Mouse (Mus musculus): ENCODE measurements at regions not wholly inside any gene's neighbourhood (a gene's known extent, or its start where the extent isn't known, plus 50 kb on each side); places are given as distances from the start of the nearest gene placed in this dataset.

DNA sequence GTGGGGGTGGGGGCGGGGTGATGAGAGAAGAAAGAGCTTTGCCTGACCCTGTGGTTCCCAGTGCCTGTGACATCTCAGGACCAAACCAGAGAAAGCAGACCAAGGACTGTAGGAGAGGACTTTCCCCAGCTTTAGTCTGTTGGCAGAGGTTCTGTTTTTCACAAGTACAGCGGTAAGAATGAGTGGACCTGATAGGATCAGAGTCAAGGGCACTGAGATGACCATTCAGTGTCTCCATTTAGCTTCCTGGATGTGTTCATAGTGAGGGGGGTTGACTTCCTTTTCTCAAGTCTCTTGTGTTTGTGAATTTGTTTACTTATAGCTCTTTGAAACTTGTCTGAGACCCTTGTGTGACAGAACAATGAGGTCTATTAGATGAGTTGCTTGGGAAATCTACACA, 167.9 kb downstream of the Klf7 start:
- Histone ChIP-seq H3K4me1 (ENCODE audit: control insufficient read depth, insufficient read depth, low read length) (no peaks in the 10 kb centered on the region), H3K27ac (ENCODE audit: control insufficient read depth, insufficient read depth, low read depth, low read length, poor library complexity) (no peak overlapping the region), H3K4me3 (replicated peaks; ENCODE audit: control insufficient read depth, low read depth, low read length) (no peak overlapping the region)
- 62% methylated on average over 2 of the region's 2 CpGs for WGBS
- TF ChIP-seq POLR2A (IDR thresholded peaks at IDR 0.05; ENCODE audit: borderline replicate concordance, control insufficient read depth, low read depth, low read length), result no peak
- TF ChIP-seq CTCF (IDR thresholded peaks at IDR 0.05; ENCODE audit: control insufficient read depth, insufficient read depth, low read length), result no peak

DNA sequence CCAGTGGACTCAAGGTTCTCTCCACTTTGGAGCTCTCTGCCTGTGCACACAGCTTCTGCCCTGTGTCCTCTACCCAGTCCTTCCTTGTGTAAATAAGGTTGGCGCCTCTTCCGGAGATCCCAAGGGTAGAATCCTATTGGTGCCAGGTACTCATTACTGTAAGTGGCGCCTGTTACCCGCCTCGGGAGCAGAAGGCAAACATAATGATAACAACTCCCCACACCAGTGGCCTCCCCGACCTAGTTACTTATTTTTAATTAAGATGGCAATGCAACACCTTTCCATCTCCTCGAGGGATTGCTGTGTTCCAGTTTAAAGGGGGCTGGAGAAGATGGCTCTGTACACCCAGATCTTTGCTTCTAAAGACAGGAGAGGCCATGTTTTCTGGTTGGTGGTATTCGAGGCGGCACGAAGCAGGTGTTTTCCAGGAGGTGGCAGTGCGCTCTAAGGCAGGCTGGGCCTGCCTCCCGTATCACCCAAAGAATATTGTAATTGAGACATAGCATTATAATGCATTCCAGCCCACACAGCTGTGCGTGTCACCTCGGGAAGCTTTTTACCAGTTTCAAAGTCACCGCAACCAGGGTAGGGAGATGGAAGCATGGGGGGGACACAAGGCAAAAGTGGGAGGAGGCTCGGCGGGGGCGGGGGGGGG, 168.7 kb downstream of the Klf7 start:
- Histone ChIP-seq H3K27ac (ENCODE audit: control insufficient read depth, insufficient read depth, low read depth, low read length, poor library complexity) (no peak overlapping the region), H3K4me3 (replicated peaks; ENCODE audit: control insufficient read depth, low read depth, low read length) (no peak overlapping the region), H3K4me1 (ENCODE audit: control insufficient read depth, insufficient read depth, low read length) (no peaks in the 10 kb centered on the region)
- 43% methylated on average over 18 of the region's 18 CpGs for WGBS
- TF ChIP-seq POLR2A (IDR thresholded peaks at IDR 0.05; ENCODE audit: borderline replicate concordance, control insufficient read depth, low read depth, low read length), result no peak
- TF ChIP-seq CTCF (IDR thresholded peaks at IDR 0.05; ENCODE audit: control insufficient read depth, insufficient read depth, low read length), result peak; percentile 76

GRCm38 (mm10) chr1:63951663-63952062, 170.4 kb downstream of the Klf7 start:
- H3K4me3 ChIP-seq (replicated peaks; ENCODE audit: control insufficient read depth, low read depth, low read length), result no peak overlapping the region
- 55% methylated on average over 7 of the region's 7 CpGs for WGBS
- H3K27ac ChIP-seq (ENCODE audit: control insufficient read depth, insufficient read depth, low read depth, low read length, poor library complexity), result no peak overlapping the region
- no peaks in the 10 kb centered on the region for H3K4me1 ChIP-seq (ENCODE audit: control insufficient read depth, insufficient read depth, low read length)
- no peak for TF ChIP-seq CTCF (IDR thresholded peaks at IDR 0.05; ENCODE audit: control insufficient read depth, insufficient read depth, low read length)
- TF ChIP-seq POLR2A (IDR thresholded peaks at IDR 0.05; ENCODE audit: borderline replicate concordance, control insufficient read depth, low read depth, low read length), result no peak

- TF ChIP-seq CTCF (IDR thresholded peaks at IDR 0.05; ENCODE audit: control insufficient read depth, insufficient read depth, low read length) (no peak), POLR2A (IDR thresholded peaks at IDR 0.05; ENCODE audit: borderline replicate concordance, control insufficient read depth, low read depth, low read length) (no peak)
- Histone ChIP-seq H3K27ac (ENCODE audit: control insufficient read depth, insufficient read depth, low read depth, low read length, poor library complexity) (no peak overlapping the region), H3K4me3 (replicated peaks; ENCODE audit: control insufficient read depth, low read depth, low read length) (no peak overlapping the region), H3K4me1 (ENCODE audit: control insufficient read depth, insufficient read depth, low read length) (no peaks in the 10 kb centered on the region)
- 71% methylated on average over 1 of the region's 1 CpGs for WGBS
Measured at GRCm38 (mm10) chr1:63947278-63947677, 174.8 kb downstream of the Klf7 start.

DNA sequence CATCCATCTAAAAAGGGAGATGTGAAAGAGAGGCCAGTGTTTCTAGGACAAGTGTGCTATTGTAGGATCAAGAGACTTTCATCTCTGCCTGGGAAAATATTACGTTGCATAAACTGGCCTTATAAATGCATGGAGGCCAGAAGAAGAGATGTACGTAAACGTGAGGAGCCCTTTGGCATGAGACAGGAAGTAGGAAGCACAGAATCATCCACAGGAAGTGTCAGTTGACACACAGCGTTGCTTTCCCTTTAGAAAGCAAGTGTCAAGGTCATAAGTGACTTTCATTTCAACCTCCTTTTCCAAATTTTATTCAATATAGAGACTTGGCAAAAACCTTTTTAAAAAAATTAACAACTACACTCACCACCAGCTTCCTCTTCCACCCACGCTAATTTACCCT, 175.2 kb downstream of the Klf7 start:
- H3K27ac ChIP-seq (ENCODE audit: control insufficient read depth, insufficient read depth, low read depth, low read length, poor library complexity), result no peak overlapping the region
- TF ChIP-seq CTCF (IDR thresholded peaks at IDR 0.05; ENCODE audit: control insufficient read depth, insufficient read depth, low read length) (no peak), POLR2A (IDR thresholded peaks at IDR 0.05; ENCODE audit: borderline replicate concordance, control insufficient read depth, low read depth, low read length) (no peak)
- WGBS, result 23% methylated on average over 5 of the region's 5 CpGs
- H3K4me1 ChIP-seq (ENCODE audit: control insufficient read depth, insufficient read depth, low read length), result no peaks in the 10 kb centered on the region
- H3K4me3 ChIP-seq (replicated peaks; ENCODE audit: control insufficient read depth, low read depth, low read length), result no peak overlapping the region

DNA sequence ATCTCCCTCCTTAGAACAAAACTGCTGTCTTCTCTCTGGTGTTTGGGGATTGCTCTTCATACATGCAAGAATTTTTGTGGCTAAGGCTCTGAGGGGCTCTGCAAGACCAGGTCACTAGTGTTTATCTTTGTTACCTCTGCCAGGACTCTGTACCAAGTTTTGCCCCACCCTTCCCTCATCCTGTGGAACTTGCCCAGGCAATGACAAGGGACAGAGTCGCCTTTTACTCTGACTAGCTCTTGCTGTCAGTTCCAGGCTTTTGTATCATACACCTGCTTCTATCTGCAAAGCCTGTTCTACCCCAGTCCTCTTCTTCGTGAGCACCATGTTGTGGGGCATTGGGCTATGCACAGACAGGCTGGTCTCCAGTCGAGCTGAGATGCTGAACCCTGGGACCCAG, 175.7 kb upstream of the 4933402D24Rik start:
- no peaks in the 10 kb centered on the region for H3K4me1 ChIP-seq (ENCODE audit: control insufficient read depth, insufficient read depth, low read length)
- TF ChIP-seq CTCF (IDR thresholded peaks at IDR 0.05; ENCODE audit: control insufficient read depth, insufficient read depth, low read length), result no peak
- no peak for TF ChIP-seq POLR2A (IDR thresholded peaks at IDR 0.05; ENCODE audit: borderline replicate concordance, control insufficient read depth, low read depth, low read length)
- no peak overlapping the region for H3K27ac ChIP-seq (ENCODE audit: control insufficient read depth, insufficient read depth, low read depth, low read length, poor library complexity)
- 80% methylated on average over 3 of the region's 3 CpGs for WGBS
- no peak overlapping the region for H3K4me3 ChIP-seq (replicated peaks; ENCODE audit: control insufficient read depth, low read depth, low read length)

DNA sequence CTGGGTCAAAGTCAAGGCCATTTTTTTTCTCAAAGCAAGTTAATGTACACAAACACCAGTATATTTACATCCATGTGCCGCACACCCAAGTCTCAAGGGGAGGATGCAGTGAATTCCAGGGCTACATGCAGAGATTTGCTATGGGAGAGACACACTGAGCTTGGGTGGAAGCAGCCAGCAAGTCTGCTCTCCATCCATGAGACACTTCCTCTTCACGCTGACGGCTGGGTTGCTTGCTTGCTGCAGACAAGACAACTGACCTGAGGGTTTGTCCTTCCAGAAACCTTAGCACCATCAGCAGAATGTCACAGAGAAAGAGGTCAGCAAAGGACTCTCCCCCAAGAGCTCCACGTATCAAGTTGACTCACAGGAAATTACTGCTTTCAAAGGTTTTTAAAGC, 169.3 kb upstream of the 4933402D24Rik start:
- TF ChIP-seq POLR2A (IDR thresholded peaks at IDR 0.05; ENCODE audit: borderline replicate concordance, control insufficient read depth, low read depth, low read length) (no peak), CTCF (IDR thresholded peaks at IDR 0.05; ENCODE audit: control insufficient read depth, insufficient read depth, low read length) (no peak)
- H3K4me3 ChIP-seq (replicated peaks; ENCODE audit: control insufficient read depth, low read depth, low read length), result no peak overlapping the region
- no peaks in the 10 kb centered on the region for H3K4me1 ChIP-seq (ENCODE audit: control insufficient read depth, insufficient read depth, low read length)
- H3K27ac ChIP-seq (ENCODE audit: control insufficient read depth, insufficient read depth, low read depth, low read length, poor library complexity), result no peak overlapping the region
- 52% methylated on average over 4 of the region's 4 CpGs for WGBS

- Histone ChIP-seq H3K4me3 (replicated peaks; ENCODE audit: control insufficient read depth, low read depth, low read length) (no peak overlapping the region), H3K27ac (ENCODE audit: control insufficient read depth, insufficient read depth, low read depth, low read length, poor library complexity) (no peak overlapping the region), H3K4me1 (ENCODE audit: control insufficient read depth, insufficient read depth, low read length) (no peaks in the 10 kb centered on the region)
- WGBS, result 70% methylated on average over 3 of the region's 3 CpGs
- TF ChIP-seq CTCF (IDR thresholded peaks at IDR 0.05; ENCODE audit: control insufficient read depth, insufficient read depth, low read length) (no peak), POLR2A (IDR thresholded peaks at IDR 0.05; ENCODE audit: borderline replicate concordance, control insufficient read depth, low read depth, low read length) (no peak)
Measured at GRCm38 (mm10) chr1:63937480-63937879, 168.4 kb upstream of the 4933402D24Rik start.

All from bone marrow, adult 2 months (tissue).